Mouse (Mus musculus) heart, adult 2 months (tissue): ENCODE results near the gene Rtbdn. TPM values are rescaled to one million over a fixed set of nuclear protein-coding genes. Genes with fewer than 3 reads are reported as not detected.

Experiments used
- DNase-seq, 2 experiments: peaks; one replicate each; pipeline ENCODE4 v3.0.0; 2021
- H3K27ac ChIP-seq: fragments of 200-600 bp; 2 replicates; pipeline ENCODE4 v1.8.1; 2022
- H3K27me3 ChIP-seq: fragments of 200-500 bp; 2 replicates; pipeline ENCODE4 v1.6.1; 2012; ENCODE audit warnings: mild to moderate bottlenecking, low read length, inconsistent platforms, mixed read lengths; ENCODE audit not compliant: control insufficient read depth, insufficient read depth
- H3K36me3 ChIP-seq: fragments of 200-500 bp; 2 replicates; pipeline ENCODE4 v1.6.1; 2012; ENCODE audit warnings: low read length, inconsistent platforms; ENCODE audit not compliant: control insufficient read depth, insufficient read depth
- H3K4me1 ChIP-seq: fragments of 200-500 bp; 2 replicates; pipeline ENCODE4 v1.6.1; 2011; ENCODE audit warnings: low read length; ENCODE audit not compliant: control insufficient read depth, insufficient read depth
- H3K4me3 ChIP-seq: fragments of 200-600 bp; 2 replicates; pipeline ENCODE4 v1.8.1; 2022
- H3K79me2 ChIP-seq: fragments of 200-500 bp; replicated peaks from 2 replicates; pipeline ENCODE4 v1.6.1; 2012; ENCODE audit warnings: mild to moderate bottlenecking, inconsistent platforms, low read length, moderate library complexity, mixed read lengths; ENCODE audit not compliant: control insufficient read depth, insufficient read depth
- H3K9ac ChIP-seq: fragments of 200-500 bp; 2 replicates; pipeline ENCODE4 v1.6.1; 2012; ENCODE audit warnings: low read depth, mild to moderate bottlenecking, control low read depth, inconsistent platforms, low read length, mixed read lengths
- CTCF ChIP-seq: fragments of 200-600 bp; IDR thresholded peaks from 2 replicates; pipeline ENCODE4 v1.8.1; 2022; ENCODE audit warnings: antibody characterized with exemption, mild to moderate bottlenecking, moderate library complexity
- EP300 ChIP-seq: fragments of 200-500 bp; IDR thresholded peaks from 2 replicates; pipeline ENCODE4 v1.6.1; 2011; ENCODE audit warnings: low read depth, low read length, control low read depth; ENCODE audit not compliant: insufficient read depth
- POLR2A ChIP-seq: fragments of 200-500 bp; IDR thresholded peaks from 2 replicates; pipeline ENCODE4 v1.6.1; 2011; ENCODE audit warnings: mild to moderate bottlenecking, low read depth, low read length, control low read depth; ENCODE audit not compliant: insufficient read depth
- WGBS: fragments of 180-500 bp; shearing (Covaris S2); methylation state at CpG from one replicate; pipeline ENCODE4 v1.1.7; 2018; 5-methylcytosine and 5-hydroxymethylcytosine counted together
- intact Hi-C: fragments of 180-260 bp; cut with DNase I; formaldehyde crosslinking; loops from one replicate; pipeline ENCODE4 v1.15.1; 2025
- polyA plus RNA-seq: library from polyadenylated mRNA; depleted of rRNA; stranded (reverse); fragments of >200 nt; gene quantifications from 2 replicates; pipeline ENCODE4 v1.2.3, GENCODE M21; 2012
- total RNA-seq, 2 experiments: library from RNA; stranded (reverse); gene quantifications; 2 replicates each; pipeline ENCODE4 v1.2.3; 2021

Rtbdn gene
- total and polyA plus RNA-seq, 3 experiments = not detected

DNA sequence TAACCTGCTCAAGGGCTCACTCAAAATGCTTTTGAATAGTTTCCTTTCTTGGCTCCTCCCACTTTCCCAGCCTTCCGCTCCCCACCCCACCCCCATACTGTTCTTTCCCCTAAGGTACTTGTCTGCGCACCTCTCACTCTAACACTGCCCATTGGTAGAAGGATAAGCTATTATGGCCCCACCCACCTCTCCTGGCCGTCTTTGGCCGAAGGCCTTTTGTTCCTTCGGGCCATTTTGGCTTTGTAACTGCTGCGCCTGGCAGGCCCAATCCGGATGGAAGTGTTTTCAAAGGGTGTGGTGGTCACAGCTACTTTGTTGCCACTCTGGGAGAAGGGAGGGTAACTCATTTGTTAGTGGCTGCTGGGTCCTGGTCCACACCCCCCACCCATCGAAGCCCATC lies 31.5 kb upstream of the Rtbdn start:
- TF ChIP-seq CTCF (no peak), POLR2A (no peak), EP300 (no peak)
- Histone ChIP-seq H3K27me3 (peaks cover 4% of the 10 kb centered on the region), H3K9ac (no peak overlapping the region), H3K36me3 (no peaks in the 10 kb centered on the region), H3K79me2 (no peaks in the 10 kb centered on the region), H3K27ac (no peak overlapping the region), H3K4me1 (peaks cover 1% of the 10 kb centered on the region; the same call in 1 of the 2 replicates), H3K4me3 (no peak overlapping the region)
- intact Hi-C loops = no loop called here
- DNase-seq = no peak
- 83% methylated on average over 8 of the region's 8 CpGs for WGBS

DNA sequence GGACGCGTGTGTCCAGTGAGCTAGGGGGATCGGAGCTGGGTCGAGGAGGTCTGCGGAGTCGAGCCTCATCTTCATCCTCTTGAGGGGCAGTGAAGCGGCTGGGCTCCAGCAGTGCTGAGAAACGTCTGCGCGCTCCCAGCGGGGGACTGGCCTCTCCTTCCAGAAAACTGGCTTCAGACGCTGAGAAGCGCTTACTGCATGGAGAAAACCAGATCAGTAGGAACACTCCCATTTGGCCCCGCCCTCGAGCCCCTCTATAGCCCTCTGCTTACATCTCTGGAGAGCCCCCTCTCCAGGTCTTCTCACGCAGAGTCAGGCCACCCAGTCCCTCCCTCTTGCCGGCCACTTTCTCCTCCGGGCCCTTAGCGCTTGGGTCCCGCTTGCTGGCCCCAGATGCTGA lies 29.0 kb upstream of the Rtbdn start:
- Histone ChIP-seq H3K4me3 (no peak overlapping the region), H3K4me1 (no peaks in the 10 kb centered on the region; the same call in 1 of the 2 replicates), H3K9ac (no peak overlapping the region), H3K27ac (no peak overlapping the region), H3K36me3 (no peaks in the 10 kb centered on the region), H3K79me2 (no peaks in the 10 kb centered on the region), H3K27me3 (peaks cover 3% of the 10 kb centered on the region)
- intact Hi-C loops = no loop called here
- 31% methylated on average over 20 of the region's 20 CpGs for WGBS
- DNase-seq = no peak
- no peak for TF ChIP-seq POLR2A
- no peak for TF ChIP-seq CTCF
- TF ChIP-seq EP300 = no peak

- intact Hi-C loops = no loop called here
- Histone ChIP-seq H3K27me3 (peaks cover 1% of the 10 kb centered on the region; the same call in 1 of the 2 replicates), H3K9ac (no peak overlapping the region), H3K4me1 (no peaks in the 10 kb centered on the region), H3K27ac (no peak overlapping the region), H3K4me3 (no peak overlapping the region), H3K36me3 (no peaks in the 10 kb centered on the region), H3K79me2 (no peaks in the 10 kb centered on the region)
- 85% methylated on average over 15 of the region's 15 CpGs for WGBS
- TF ChIP-seq POLR2A (no peak), EP300 (no peak), CTCF (no peak)
- no peak for DNase-seq
Measured at GRCm38 (mm10) chr8:84918646-84919045, 28.1 kb upstream of the Rtbdn start.

GRCm38 (mm10) chr8:84921596-84921995 lies 25.2 kb upstream of the Rtbdn start:
- H3K4me3 ChIP-seq = no peak overlapping the region

DNA sequence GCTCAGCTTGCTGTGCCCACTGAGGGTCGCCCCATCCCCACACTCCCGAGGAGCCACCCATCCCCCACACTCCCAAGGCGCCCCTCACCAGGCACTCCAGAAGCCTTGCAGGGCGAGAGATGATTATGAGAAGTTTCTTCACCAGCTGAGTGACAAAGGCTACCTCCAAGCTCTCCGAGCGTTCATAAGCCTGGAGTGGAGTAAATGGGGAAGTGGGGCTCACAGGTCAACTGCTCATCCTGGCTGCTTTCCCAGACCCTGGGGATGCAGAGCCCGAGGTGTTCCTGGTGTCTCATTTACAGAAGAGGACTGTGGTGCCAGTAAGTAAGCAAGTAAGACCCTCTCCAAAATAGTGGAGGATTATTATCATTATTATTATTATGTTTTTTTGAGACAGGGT lies 21.2 kb upstream of the Rtbdn start:
- Histone ChIP-seq H3K4me1 (no peaks in the 10 kb centered on the region), H3K36me3 (no peaks in the 10 kb centered on the region), H3K27ac (no peak overlapping the region), H3K27me3 (peaks cover 5% of the 10 kb centered on the region; the same call in 1 of the 2 replicates), H3K79me2 (no peaks in the 10 kb centered on the region), H3K9ac (no peak overlapping the region), H3K4me3 (no peak overlapping the region)
- TF ChIP-seq POLR2A (no peak), EP300 (no peak), CTCF (no peak)
- no peak for DNase-seq
- intact Hi-C loops = no loop called here
- 57% methylated on average over 7 of the region's 7 CpGs for WGBS

More at GRCm38 (mm10) chr8:84921596-84921995, 25.2 kb upstream of the Rtbdn start:
- TF ChIP-seq EP300 = no peak
- Histone ChIP-seq H3K9ac (no peak overlapping the region), H3K27ac (no peak overlapping the region), H3K79me2 (no peaks in the 10 kb centered on the region), H3K36me3 (no peaks in the 10 kb centered on the region), H3K4me1 (no peaks in the 10 kb centered on the region), H3K27me3 (peaks cover 2% of the 10 kb centered on the region; the same call in 1 of the 2 replicates)
- DNase-seq = no peak
- intact Hi-C loops = no loop called here
- WGBS = 11% methylated on average over 2 of the region's 2 CpGs

DNA sequence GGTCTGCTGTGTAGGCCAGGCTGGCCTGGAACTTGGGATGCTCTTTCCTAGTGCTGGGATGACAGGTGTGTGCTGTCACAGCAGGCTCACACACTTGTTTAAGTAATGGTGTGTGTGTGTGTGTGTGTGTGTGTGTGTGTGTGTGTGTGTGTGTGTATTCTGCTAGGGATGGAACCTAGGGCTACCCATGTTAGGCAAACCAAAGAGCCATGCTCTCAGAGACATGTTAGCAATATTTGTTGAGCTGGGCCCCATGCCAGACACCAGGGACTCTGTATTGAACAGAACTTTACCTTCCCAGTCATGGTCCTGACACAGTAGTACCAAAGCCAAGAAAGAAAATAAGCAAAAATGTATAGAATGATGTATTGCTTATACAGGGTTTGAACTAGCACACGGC lies 19.3 kb upstream of the Rtbdn start:
- no peak overlapping the region for H3K4me3 ChIP-seq
- intact Hi-C loops = no loop called here
- H3K79me2 ChIP-seq = no peaks in the 10 kb centered on the region
- H3K9ac ChIP-seq = no peak overlapping the region
- WGBS = 83% methylated on average over 1 of the region's 1 CpGs
- no peak overlapping the region for H3K27ac ChIP-seq
- H3K27me3 ChIP-seq = peaks cover 5% of the 10 kb centered on the region; the same call in 1 of the 2 replicates
- no peaks in the 10 kb centered on the region for H3K4me1 ChIP-seq
- no peak for TF ChIP-seq EP300
- TF ChIP-seq CTCF = no peak
- TF ChIP-seq POLR2A = no peak
- no peak for DNase-seq
- no peaks in the 10 kb centered on the region for H3K36me3 ChIP-seq
